Mouse (Mus musculus): ENCODE measurements around the gene Esrrg. TPM values are rescaled to one million over a fixed set of nuclear protein-coding genes. Genes with fewer than 3 reads are reported as not detected.

Esrrg gene
- total and polyA plus RNA-seq, 3 experiments: not detected

DNA sequence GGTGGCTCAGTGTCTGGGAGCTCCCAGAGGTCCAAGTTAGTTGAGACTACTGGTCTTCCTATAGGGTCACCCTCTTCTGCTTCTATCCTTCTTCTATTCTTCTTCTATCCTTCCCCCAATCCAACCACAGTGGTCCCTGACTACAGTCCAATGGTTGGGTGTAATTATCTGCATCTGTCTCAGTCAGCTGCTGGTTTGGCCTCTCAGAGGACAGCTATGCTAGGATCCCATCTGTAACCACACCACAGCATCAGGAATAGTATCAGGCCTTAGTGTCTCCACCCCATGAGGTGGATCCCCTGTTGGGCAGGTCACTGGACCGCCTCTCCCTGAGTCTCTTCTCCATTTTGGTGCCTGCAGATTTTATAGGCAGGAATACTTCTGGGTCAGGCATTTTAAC is 600.4 kb downstream of the Esrrg start:
- no peaks in the 10 kb centered on the region for H3K27me3 ChIP-seq (replicated peaks)
- H3K4me3 ChIP-seq (replicated peaks in 1 of 3; ENCODE audit: low read depth in 2 of 3, low read length in 2 of 3, poor library complexity in 1 of 3): no peak overlapping the region
- no peaks in the 10 kb centered on the region for H3K36me3 ChIP-seq (replicated peaks in 1 of 2; ENCODE audit: control insufficient read depth in 1 of 2, insufficient read depth in 1 of 2, low read length in 1 of 2)
- no peaks in the 10 kb centered on the region for H3K79me2 ChIP-seq (replicated peaks; ENCODE audit: control insufficient read depth, extremely low read depth, insufficient read depth, poor library complexity, severe bottlenecking)
- H3K4me1 ChIP-seq (ENCODE audit: control insufficient read depth in 1 of 2, insufficient read depth in 2 of 2): no peaks in the 10 kb centered on the region
- peaks cover 62% of the 10 kb centered on the region for H3K9me3 ChIP-seq (replicated peaks; ENCODE audit: low read length)
- no peak for DNase-seq (ENCODE audit: extremely low read depth)
- in situ Hi-C loops (cut with MboI; ENCODE audit: low pct_ligation_motif_present, low pct_unique_long_range_greater_than_20kb, low sequenced_read_pairs) (no loop called here), dilution Hi-C loops (cut with MboI; ENCODE audit: extremely low pct_ligation_motif_present, extremely low pct_unique_long_range_greater_than_20kb, low sequenced_read_pairs) (no loop called here)
- no peak overlapping the region for H3K4me2 ChIP-seq (ENCODE audit: insufficient read depth, low read depth, poor library complexity, severe bottlenecking)
- TF ChIP-seq ZNF384 (IDR thresholded peaks at IDR 0.05; ENCODE audit: low read depth, low read length) (no peak), SMC3 (IDR thresholded peaks at IDR 0.05; ENCODE audit: low read depth, low read length) (no peak), PAX5 (IDR thresholded peaks at IDR 0.05; ENCODE audit: low read length) (no peak), RAD21 (IDR thresholded peaks at IDR 0.05; ENCODE audit: low read depth, low read length) (no peak), E2F4 (IDR thresholded peaks at IDR 0.05; ENCODE audit: insufficient replicate concordance, low read depth, low read length) (no peak), IRF4 (IDR thresholded peaks at IDR 0.05; ENCODE audit: low read depth, low read length) (no peak), CHD2 (IDR thresholded peaks at IDR 0.05; ENCODE audit: low read length) (no peak), POLR2AphosphoS2 (IDR thresholded peaks at IDR 0.05; ENCODE audit: low read depth, low read length) (no peak), JUN (IDR thresholded peaks at IDR 0.05; ENCODE audit: insufficient read depth, low read depth, low read length) (no peak), UBTF (IDR thresholded peaks at IDR 0.05; ENCODE audit: low read depth, low read length) (no peak), MAX (IDR thresholded peaks at IDR 0.05; ENCODE audit: low read length) (no peak), USF1 (IDR thresholded peaks at IDR 0.05; ENCODE audit: low read depth, low read length) (no peak), HCFC1 (IDR thresholded peaks at IDR 0.05; ENCODE audit: low read depth, low read length) (no peak), ZKSCAN1 (IDR thresholded peaks at IDR 0.05; ENCODE audit: borderline replicate concordance, low read depth, low read length) (no peak), USF2 (conservative IDR thresholded peaks at IDR 0.05; ENCODE audit: low read depth, low read length) (no peak), GABPA (IDR thresholded peaks at IDR 0.05; ENCODE audit: insufficient replicate concordance, low read depth, low read length) (no peak), ETS1 (conservative IDR thresholded peaks at IDR 0.05; ENCODE audit: low read depth, low read length) (no peak), CHD1 (IDR thresholded peaks at IDR 0.05; ENCODE audit: low read depth, low read length) (no peak)
- H3K9ac ChIP-seq (ENCODE audit: insufficient read depth, low read depth): no peak overlapping the region
- no peak overlapping the region for H3K27ac ChIP-seq (ENCODE audit: insufficient read depth, low read depth)

DNA sequence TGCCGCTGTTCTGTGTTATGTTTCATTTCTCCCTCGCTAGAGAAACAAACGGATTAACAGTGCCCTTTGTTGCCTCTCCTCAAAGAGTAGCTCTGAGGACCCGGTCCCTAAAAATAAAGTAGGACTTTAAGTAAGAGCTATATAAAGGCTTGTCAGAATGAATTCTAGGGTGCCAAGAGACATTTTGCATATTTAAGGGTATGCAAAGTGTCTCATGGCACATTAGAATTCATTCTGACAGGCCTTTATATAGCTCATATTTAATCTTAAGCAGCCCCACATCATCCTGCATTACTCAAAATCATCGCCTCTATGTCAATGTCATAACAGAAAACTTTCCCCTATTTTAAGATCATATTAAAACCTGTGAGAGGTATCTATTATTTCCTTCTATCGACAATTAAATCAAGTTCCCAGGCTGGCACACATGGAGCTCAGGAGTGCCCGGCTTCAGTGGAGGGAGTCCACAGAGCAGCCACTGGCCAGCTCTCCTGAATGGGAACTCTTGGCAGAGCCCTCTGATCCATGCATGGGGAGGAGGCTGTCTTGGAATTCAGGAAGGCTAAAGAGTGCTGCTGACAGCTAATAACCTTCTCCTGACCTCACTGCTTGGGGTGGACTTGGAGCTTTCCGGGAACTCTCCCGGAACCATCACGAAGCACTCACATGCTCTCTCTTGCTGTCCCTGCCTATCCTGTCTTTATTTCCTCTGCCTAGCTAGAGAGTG is 606.5 kb downstream of the Esrrg start:
- dilution Hi-C loops (cut with MboI; ENCODE audit: extremely low pct_ligation_motif_present, extremely low pct_unique_long_range_greater_than_20kb, low sequenced_read_pairs): no loop called here
- Histone ChIP-seq H3K27me3 (replicated peaks) (no peaks in the 10 kb centered on the region), H3K4me3 (replicated peaks in 1 of 3; ENCODE audit: low read depth in 2 of 3, low read length in 2 of 3, poor library complexity in 1 of 3) (no peak overlapping the region), H3K36me3 (replicated peaks in 1 of 2; ENCODE audit: control insufficient read depth in 1 of 2, insufficient read depth in 1 of 2, low read length in 1 of 2) (no peaks in the 10 kb centered on the region), H3K79me2 (replicated peaks; ENCODE audit: control insufficient read depth, extremely low read depth, insufficient read depth, poor library complexity, severe bottlenecking) (no peaks in the 10 kb centered on the region), H3K9ac (ENCODE audit: insufficient read depth, low read depth) (no peak overlapping the region), H3K4me2 (ENCODE audit: insufficient read depth, low read depth, poor library complexity, severe bottlenecking) (no peak overlapping the region), H3K4me1 (ENCODE audit: control insufficient read depth in 1 of 2, insufficient read depth in 2 of 2) (no peaks in the 10 kb centered on the region), H3K9me3 (replicated peaks; ENCODE audit: low read length) (peaks cover 47% of the 10 kb centered on the region), H3K27ac (ENCODE audit: insufficient read depth, low read depth) (no peak overlapping the region)
- in situ Hi-C loops (cut with MboI; ENCODE audit: low pct_ligation_motif_present, low pct_unique_long_range_greater_than_20kb, low sequenced_read_pairs): no loop called here
- TF ChIP-seq HCFC1 (IDR thresholded peaks at IDR 0.05; ENCODE audit: low read depth, low read length) (no peak), CHD2 (IDR thresholded peaks at IDR 0.05; ENCODE audit: low read length) (no peak), SIN3A (IDR thresholded peaks at IDR 0.05; ENCODE audit: low read length) (no peak), JUND (conservative IDR thresholded peaks at IDR 0.05; ENCODE audit: low read depth, low read length) (no peak), NRF1 (IDR thresholded peaks at IDR 0.05; ENCODE audit: low read depth, low read length) (no peak), TBP (conservative IDR thresholded peaks at IDR 0.05; ENCODE audit: low read depth, low read length) (no peak), MAZ (IDR thresholded peaks at IDR 0.05; ENCODE audit: low read depth, low read length) (no peak), KAT2A (IDR thresholded peaks at IDR 0.05; ENCODE audit: insufficient replicate concordance, low read length) (no peak), MYC (IDR thresholded peaks at IDR 0.05; ENCODE audit: low read depth, low read length) (no peak), NELFE (IDR thresholded peaks at IDR 0.05; ENCODE audit: low read depth, low read length) (no peak)
- DNase-seq (ENCODE audit: extremely low read depth): no peak
